Mouse (Mus musculus) cerebellum, postnatal 36 days (tissue): Measurements from ENCODE around the gene Cpeb3.
A peak's percentile ranks its signal among the peaks of the same experiment; 100 is the strongest.
"Not testable (repeated sequence)": the region's sequence is repeated elsewhere in the genome, so short reads cannot be mapped to it uniquely, and the experiment has no call there.

Experiments used
- DNase-seq, 2 experiments: peaks; one replicate each; pipeline ENCODE4 v3.0.0; 2021 to 2022; ENCODE audit warnings: mixed read lengths in 2 of 2

Cpeb3 gene

DNA sequence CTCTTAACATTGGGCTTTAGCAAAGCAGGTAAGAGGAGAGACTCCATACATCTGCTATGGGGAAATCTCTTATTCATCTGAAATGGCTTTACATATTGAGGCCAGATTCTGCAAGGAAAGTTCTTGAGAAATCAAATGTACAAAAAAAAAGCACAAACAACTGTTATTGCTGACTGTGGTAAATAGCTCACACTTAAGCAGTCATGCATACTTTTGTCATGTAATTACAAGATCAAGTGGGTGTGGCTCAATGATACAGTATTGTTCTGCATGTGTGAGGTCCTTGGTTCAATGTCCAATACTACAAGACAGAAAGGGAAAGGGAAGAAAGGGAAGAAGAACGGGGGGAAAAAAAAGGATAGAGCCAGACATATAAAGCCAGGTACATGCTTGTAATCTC, 62.6 kb downstream of the Cpeb3 start:
- no peak for DNase-seq

DNA sequence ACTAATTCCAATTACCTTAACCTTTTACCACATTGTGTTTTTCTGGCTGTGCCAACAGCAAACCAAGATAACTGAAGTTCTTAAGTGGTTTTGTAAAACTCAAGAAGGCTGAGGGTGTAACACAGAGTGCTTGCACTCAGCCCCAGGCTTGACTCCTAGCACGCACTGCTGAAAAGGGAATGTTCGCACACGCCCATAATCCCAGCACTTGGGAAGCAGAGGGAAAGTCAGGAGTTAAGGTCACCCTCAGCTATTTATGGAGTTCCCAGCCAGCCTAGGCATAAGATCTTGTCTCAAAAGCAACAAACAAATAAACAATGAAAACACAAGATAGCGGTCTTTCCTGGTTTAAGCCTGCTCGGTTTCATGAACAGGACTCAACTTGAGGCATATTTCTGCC, 63.0 kb downstream of the Cpeb3 start:
- no peak for DNase-seq

DNA sequence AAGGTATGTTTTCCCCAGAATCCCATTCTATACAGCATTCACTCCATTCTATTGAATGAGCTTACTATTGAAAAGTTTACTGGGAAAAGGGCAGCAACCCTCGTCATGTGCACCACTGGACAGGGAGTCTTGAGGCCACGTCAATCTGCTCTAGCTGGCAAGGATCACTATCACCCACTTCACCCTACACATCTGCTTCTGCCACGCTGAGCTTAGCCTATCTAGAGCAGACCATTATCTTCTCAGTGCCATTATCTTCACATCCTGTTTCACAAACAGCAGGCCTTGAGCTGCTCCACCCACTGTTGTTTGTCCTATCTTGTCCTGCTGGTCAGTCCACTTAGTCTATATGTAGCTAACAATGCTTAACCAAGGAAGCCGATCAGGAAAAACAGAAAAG, 66.8 kb downstream of the Cpeb3 start:
- no peak for DNase-seq

DNA sequence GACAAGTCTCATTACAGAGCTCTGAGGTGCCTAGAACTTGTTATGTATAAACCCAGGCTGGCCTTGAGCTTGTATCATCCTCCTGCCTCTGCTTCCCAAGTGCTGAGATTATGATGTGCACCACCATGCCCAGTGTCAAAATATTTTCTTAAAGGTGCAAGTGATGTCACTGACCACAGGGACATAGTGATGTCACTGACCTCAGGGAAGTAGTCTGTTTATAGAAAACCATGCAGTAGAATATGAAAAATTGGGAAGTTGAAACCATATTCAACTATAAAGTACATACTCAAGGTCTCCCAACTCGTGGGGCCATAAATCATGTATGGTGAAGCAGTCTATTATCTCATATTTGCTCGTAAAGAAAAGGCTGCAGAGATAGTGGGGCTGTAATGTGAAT, 71.3 kb downstream of the Cpeb3 start:
- no peak for DNase-seq

DNA sequence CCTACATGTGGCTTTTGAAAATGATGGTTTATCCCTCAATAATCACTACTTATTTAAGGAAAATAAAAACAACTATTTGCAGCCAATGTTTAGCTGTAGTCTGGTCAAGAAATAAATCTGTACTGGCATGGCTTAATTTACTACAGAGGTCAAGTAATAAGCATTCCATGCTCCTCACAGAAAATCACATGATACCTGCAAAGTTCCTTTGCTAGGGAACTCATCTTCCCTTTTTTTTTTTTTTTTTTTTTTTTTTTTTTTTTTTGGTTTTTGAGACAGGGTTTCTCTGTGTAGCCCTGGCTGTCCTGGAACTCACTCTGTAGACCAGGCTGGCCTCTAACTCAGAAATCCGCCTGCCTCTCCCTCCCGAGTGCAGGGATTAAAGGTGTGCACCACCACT, 72.9 kb downstream of the Cpeb3 start:
- not testable (repeated sequence) for DNase-seq

DNA sequence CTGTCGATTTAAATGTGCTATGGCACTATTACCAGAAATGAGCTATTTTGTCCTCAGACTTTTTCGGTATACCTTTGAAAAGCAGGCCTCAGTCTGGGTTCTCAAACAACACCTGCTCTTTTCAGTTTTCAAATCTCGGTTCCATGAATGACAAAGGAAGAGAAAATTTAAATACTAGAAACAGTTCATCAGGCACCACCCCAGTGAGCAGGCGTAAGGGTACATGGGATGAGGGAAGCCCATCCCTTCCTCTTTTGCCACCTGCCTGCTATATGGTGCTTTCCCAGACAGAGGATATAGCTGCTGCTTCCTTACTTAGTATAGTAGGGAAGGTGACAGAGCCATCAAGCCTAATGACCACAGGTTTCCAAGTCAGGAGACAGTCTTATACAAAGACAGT, 74.7 kb downstream of the Cpeb3 start:
- no peak for DNase-seq

DNA sequence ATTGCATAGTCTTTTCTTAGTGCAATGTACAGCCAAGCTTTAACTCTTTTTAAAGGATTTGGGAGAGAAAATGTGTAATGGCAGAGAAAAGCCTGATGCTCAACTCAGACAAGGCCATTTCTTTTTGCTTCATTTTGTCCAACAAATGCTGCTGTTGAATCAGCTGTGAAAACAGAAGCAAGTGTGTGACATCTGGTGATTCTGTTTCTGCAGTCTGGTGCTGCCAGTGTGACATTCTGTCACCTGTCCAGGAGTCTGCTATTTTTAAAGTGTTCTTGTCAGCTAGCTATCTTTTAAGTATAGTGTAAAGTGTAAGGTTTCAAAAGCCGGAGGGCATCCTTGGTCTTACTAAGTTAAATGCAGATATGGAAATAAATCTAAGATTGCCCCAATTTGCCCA, 76.7 kb downstream of the Cpeb3 start:
- DNase-seq, result no peak

DNA sequence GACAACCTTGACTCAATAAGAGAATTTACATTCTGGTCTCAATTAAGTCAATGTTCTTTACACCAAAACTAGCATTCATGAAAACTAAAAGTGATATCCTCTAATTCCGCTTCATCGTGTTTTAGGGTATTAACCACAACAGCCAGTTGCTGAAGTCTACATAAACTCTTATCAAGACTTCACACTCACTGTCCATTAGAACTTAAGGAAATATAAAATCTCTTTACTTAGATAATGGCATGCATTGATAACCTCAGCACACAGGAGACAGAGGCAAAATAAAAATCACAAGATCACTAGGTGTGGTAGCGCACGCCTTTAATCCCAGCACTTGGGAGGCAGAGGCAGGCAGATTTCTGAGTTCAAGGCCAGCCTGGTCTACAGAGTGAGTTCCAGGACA, 79.9 kb downstream of the Cpeb3 start:
- DNase-seq, result no peak

DNA sequence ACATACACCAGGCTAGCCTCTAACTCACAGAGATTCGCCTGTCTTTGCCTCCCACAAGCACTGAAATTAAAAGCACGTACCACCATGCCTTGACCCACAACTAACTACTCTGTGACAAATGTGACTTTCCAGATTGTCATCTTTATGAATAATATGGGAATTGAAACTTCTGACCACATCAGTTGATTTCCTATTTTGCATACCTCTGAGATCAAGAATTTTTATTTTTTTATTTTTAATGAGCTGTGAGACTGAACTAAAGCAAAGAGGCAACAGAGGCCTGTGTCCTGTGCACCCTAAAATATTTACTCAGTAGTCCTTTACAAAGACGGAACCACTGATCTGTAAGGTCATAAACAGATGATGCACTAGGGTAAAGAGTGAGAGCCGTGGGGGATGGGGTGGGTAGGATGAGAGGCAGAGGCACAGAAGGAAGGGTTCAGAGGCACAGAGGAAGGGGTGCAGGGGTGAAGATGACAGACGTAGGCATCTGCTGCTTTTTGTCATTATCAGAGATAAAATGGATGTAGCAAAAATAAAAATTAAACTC, 81.3 kb downstream of the Cpeb3 start:
- DNase-seq, result no peak

DNA sequence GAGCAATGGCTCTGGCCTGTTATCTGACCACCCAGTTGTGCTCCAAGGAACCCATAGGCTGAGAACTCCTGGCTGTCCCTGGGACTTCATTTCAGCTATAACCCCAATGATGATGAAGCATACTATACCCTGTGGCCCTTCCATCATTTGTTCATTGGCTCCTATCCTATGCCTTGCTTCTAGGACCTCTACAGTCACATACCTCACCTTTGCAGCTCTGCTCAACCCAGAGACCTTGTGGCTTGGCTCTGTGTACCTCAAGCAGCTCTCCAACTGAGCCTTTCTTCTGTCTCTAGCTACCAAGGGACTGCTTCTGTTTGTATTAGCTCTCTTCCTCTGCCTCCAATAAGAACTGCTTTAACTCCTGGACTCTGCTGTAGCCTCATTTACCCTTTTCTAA, 83.4 kb downstream of the Cpeb3 start:
- no peak for DNase-seq

DNA sequence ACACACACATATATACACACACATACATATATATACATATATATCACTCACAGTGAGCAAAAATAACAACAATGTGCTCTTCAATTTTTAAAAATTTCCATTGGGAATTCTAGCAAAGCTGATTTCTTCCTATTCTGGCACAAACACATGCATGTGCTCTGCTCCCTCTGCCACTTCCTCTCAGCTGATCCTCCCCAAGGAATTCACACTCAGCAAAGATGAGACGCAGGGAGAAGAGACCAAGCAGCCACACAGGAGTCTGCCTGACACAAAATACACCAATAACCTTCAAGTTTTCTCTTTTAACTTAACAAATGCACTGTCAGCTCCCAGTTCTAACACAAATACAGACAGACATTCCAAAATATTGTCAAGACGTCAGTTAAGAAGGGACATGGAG, 89.1 kb downstream of the Cpeb3 start:
- DNase-seq, result no peak

DNA sequence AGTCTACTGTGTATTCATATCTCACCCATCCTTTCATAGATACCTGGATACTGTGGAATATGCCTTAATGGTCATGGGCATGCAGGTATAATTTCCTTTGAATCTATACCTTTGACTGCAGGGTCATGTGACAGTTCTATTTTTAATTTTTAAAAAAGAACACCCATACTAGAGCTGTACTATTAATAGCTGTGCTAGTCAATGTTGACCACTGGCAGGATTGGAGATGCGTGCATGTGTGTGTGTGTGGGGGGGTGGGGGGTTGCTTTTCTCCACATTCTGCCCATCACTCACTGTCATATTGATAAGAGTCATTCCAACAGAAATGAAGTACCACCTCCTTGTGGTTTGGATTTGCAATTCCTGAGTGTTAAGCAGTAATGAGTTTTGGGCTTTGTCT, 92.6 kb downstream of the Cpeb3 start:
- no peak for DNase-seq

DNA sequence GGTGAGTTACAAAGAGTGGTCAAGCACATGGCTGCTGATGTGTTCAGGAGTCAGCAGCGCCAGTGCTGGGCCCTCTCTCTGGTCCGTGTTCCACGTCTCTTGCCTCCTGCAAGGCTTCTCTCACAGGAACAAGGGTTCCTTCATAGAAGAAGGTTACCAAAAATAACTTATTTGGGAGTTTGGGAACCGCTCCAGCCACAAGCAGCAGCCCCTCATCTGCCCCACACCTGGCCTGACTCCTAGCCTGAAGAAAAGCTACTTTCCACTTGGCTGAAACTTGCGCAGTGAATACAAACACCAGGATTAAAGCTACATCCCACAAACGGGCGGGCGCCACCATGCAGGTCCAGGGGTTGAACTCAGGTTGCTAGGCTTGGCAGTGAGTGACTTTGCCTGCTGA, 93.0 kb downstream of the Cpeb3 start:
- no peak for DNase-seq

DNA sequence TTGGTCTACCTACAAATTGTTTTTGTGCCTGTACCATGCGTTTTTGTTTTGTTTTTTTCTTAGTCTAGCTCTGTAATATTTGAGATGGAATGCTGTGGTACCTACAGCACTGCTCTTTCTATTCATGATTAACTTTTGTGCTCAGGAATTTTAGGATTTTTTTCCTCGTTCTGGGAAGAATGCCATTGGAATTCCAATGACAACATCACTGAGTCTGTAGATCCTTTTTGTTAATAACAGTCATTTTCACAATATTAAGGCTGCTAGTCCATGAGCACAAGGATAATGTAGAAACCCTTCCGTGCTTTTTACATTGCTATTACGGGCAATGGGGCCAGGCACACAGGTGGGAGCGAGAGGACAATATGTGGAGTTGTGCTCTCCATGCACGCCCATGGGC, 96.6 kb downstream of the Cpeb3 start:
- no peak for DNase-seq

DNA sequence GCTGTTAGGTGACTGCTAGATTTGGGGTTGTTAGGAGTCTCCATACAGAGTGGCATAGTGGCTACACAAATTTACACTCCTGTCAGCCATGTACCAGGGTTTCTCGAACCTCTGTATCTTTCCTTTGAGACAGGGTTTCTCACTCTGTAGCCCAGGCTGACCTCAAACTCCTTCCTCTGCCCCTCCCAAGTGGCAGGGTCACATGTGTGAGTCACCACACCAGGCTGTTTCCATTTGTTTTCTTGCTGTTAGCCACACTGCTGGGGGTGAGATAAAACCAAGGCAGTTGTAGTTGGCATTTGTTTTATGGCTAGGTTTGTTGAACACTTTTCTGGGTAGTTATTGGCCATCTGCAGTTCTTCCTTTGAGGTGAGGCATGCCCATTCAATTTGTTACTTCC, 97.9 kb downstream of the Cpeb3 start:
- no peak for DNase-seq

DNA sequence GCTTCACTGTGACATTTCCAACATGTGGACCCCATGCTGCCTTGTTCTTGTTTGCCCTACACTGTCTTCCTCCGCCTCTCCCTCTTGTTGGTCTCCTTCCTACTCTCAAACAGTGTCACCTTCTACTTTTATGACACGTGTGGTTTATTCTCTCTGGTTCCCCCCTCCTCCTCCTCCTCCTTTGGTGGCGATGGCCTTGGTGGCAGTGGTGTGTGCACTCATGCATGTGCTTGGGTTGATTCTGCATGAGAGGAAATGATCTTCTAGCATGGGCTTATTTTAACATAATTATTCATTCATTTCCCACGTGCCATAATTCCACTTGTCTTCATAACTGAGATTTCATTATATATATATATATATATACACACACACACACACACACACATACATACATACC, 98.5 kb downstream of the Cpeb3 start:
- DNase-seq, result no peak

DNA sequence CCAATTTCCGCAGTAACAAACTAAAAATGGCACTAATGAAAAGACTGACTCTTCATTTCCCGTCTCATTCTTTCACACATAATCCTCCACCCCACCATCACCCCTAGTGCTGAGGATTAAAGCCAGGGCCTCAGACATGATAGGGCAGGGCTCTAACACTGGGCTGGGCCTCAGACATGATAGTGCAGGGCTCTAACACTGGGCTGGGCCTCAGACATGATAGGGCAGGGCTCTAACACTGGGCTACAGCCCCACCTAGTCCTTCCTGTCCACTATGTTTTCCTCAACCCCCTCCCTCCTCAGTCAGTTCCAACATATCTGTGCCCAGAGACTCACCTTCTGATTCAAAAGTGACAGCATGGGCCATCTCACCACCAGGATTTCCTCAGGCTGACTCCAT, 107.7 kb downstream of the Cpeb3 start:
- DNase-seq, result no peak

DNA sequence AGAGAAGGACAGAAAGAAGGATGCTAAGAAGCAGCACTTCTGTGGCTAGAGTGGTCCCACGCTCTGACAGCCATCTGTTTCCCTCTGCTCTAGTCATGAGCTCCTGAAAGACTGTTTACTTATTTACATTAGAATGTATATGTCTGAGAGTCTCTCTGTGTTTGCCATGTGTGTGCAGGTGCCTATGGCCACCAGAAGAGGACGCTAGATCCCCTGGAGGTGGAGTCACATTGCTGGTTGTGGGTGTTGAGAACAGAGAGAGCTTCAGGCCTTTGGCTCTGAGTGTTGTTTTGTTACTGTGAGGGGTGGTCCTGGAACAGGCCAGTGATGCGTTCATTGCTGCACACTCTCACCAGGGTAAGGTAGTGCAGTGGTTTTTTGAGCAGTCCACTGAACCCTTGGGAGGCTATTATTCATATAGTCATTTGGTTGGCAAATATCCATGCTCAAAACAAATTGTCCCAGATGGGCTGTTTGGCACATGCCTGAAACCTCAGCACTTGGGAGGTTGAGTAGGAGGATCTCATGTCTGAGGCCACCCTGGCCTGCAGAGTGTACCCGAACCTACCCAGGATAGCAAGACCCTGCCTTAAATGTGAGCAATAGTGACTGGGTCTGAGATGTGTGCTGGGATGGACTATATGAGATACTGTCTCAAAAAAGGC, 112.6 kb downstream of the Cpeb3 start:
- no peak for DNase-seq

DNA sequence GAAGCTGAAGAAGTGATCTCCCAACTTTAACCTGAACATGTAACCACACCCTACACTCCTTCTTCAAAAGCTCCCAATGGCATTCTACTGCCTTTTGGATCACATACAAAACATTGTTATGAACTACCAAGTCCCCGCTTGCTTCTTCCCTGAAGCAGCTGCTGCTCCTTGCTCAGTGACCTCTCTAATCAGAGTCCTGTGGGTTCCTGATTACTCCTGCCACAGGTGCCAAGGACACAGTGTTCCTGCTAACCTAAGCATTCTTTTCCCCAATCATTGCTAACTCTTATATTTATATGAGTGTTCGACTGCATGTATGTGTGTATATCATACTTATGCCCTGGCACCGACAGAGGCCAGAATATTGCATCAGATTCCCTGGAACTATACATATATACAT, 115.2 kb downstream of the Cpeb3 start:
- DNase-seq, result no peak

DNA sequence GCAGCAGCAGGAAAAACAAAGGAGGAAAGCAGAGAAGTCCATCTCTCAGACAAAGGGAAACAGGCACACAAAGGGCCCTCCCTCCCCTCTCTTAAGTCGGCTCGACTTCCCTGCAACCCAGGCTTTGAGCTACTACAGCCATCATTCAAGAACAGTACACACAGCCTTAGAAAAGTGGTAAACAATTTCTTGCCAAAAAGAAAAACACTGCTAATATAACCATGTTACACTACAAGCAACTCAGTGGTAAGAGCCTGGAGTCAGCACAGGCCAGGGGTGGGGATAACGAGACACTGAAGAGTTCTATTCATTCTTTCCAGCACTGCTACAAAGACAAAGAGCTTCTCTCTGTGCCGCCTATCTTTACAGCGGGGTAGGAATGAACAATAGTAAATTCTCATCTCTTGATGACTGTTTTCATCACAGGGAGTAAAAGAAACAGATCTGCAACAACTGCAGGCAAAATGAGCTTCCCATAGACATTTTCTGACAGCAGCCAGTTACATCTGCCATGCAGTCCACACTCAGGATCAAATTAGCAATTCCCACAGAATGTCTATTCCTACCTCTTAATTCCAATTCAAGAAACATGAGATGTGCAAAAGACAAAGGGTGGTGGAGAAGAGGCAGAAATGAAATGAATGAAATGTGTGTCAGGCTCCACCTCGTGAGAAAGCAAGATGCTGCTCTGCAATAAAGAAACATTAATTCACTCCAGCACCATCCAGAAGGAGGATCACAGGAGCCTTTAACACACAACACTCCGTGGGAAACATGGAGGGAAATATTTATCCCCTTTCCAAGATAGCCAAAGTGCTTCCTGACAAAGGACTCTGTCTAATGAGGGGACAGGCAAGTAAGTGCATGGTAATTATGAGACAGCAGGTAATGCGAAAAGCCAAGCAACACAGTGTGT, 118.0 kb downstream of the Cpeb3 start:
- no peak for DNase-seq

DNA sequence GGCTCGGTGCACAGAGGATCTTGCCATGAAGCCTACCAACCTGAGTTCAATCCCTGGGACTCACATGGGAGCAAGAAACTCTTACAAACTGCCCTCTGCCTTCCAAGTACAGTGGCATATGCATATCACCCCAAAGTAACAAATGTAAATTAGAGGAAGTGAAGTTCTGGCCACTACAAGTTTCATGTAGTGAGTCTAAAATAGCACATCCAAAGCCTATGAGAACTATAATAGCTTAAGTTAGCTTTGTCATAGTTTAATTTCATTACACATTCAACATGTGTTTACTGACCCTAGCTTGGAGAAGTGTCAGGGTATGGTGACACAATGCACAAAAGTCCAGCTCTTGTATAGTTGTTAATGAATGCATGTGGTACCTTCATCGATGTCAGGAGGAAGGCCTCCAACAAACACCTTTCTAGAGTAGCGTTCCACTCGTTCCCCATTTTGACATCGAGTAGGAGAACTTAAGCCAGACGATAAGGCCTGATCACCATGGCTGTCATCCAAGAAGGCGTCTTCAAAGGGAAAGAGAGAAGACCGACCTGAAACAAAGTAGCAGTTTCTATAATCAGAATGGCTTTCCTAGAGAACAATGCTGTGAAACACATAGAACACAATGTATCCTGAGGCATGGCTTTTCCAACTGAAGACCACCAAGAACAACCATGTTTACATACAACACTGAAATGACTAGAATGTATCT, 120.2 kb downstream of the Cpeb3 start:
- DNase-seq, result no peak

DNA sequence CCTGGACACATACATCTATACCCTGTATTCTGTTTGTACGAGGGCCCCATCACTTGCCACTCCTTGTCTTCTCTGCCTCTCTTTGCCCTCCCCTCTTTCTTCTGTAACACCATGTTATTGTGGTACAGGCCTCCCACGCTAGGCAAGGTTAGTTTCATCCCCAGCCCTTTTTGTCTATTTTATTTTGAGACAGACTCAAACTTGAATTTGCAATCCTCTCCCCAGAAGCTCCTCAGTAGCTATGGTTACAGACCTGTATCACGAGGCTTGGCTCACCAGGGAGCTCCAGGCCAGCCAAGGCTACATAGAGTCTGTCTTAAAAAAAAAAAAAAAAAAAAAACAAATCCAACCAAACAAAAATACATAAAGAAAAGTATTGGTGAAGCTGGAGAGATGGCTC, 123.9 kb downstream of the Cpeb3 start:
- no peak for DNase-seq

DNA sequence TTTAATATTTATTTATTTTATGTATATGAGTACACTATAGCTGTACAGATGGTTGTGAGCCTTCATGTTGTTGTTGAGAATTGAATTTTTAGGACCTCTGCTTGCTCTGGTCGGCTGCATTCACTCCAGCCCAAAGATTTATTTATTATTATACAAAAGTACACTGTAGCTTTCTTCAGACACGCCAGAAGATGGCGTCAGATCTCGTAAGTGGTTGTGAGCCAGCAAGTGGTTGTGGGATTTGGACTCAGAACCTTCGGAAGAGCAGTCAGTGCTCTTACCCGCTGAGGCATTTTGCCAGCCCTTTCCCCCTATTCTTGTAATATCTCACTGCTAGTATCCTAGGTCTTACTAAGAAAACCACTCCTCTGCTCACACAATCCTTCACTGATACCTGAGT, 126.9 kb downstream of the Cpeb3 start:
- DNase-seq, result no peak

DNA sequence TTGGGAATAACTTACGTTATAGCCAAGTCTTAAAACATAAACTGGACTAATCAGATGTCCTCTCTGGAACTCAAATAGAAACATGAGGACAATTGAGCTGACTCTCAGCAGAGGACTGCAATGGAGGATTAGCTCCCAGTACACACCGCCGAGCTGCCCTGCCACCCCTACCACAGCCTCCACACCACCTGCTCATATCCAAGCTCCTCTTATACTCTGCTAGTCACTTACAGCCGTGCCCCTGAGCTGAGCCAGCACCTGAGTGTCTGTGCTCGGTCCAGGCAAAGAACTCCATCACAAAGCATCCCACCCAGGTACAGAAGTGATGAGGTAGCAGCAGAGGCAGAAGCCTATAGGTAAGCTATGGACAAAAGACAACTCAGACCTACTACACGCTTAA, 129.2 kb downstream of the Cpeb3 start:
- peak in 1 of 2 experiments; percentile 26 for DNase-seq
